Mouse (Mus musculus): Measurements from ENCODE around the gene Scn2a.

- TF ChIP-seq POLR2A (IDR thresholded peaks at IDR 0.05; ENCODE audit: control insufficient read depth, low read depth, low read length) (no peak), CTCF (IDR thresholded peaks at IDR 0.05; ENCODE audit: control insufficient read depth, insufficient read depth, insufficient replicate concordance, low read depth, low read length) (no peak)
Measured at GRCm38 (mm10) chr2:65690456-65691184, 70.0 kb downstream of the Scn2a start.

Measured in testis, adult 2 months (tissue).